Mouse (Mus musculus) adrenal gland, postnatal 36 days (tissue): ENCODE data around the gene Fam187a. TPM values are rescaled to one million over a fixed set of nuclear protein-coding genes. Genes with fewer than 3 reads are reported as not detected.

Source experiments
- DNase-seq, 2 experiments: peaks; one replicate each; pipeline ENCODE4 v3.0.0; 2021; ENCODE audit warnings: mixed read lengths in 1 of 2
- long read RNA-seq, 2 experiments: library from polyadenylated mRNA; stranded (forward); transcript quantifications; one replicate each; pipeline ENCODE4 v2.0.0; 2021; ENCODE audit warnings: borderline sequencing depth in 2 of 2
- total RNA-seq, 2 experiments: library from RNA; stranded (reverse); gene quantifications; 2 replicates each; pipeline ENCODE4 v1.2.3; 2021

Fam187a gene
- not detected for total RNA-seq
- long read RNA-seq, experiment 1, result 0 reads
- long read RNA-seq, experiment 2, result 0 reads

GRCm38 (mm10) chr11:102884616-102885219 lies at the start of gene Fam187a:
Gene Fam187a, plus strand, starts transcription at chr11:102885169.
- no peak for DNase-seq

DNA sequence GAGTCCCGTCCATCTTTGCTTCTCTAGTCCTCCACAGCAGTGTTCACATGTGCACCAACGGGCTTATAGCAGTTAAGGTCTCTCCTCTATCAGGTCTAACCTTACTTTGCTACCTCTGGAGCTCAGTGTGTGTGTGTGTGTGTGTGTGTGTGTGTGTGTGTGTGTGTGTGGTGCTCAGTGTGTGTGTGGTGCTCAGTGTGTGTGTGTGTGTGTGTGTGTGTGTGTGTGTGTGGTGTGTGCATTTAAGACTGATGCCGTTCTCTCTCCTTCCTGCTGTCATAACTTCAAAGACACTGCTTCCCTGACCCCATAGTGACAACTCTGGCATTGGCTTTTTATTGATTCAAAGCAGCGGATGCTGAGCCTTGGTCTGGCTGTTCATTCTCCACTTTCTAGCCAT lies 49.4 kb upstream of the Fam187a start, which contains the start of gene Higd1b:
TSS of gene Higd1b (plus strand) at position 301 of the 400 bp plus-strand sequence.
- DNase-seq, result no peak

DNA sequence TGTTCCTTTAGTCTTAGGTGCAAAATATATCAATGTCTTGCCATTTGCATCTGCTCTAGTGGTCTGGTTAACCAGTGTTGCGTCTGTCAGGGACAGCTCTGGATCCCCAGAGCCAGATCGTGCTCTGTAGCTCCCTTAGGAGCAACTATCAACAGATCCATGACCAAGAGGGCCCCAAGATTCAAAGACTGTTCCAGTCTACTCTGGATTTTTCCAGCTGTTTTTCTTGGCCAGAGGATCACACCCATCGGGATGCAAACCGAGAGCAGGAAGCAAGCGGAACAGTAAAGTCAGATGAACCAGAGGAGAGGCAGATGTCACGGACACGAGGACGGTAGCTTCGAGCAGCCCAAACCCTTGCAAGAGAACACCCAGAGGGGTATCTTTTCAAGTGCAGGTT lies 48.8 kb upstream of the Fam187a start:
- no peak for DNase-seq

DNA sequence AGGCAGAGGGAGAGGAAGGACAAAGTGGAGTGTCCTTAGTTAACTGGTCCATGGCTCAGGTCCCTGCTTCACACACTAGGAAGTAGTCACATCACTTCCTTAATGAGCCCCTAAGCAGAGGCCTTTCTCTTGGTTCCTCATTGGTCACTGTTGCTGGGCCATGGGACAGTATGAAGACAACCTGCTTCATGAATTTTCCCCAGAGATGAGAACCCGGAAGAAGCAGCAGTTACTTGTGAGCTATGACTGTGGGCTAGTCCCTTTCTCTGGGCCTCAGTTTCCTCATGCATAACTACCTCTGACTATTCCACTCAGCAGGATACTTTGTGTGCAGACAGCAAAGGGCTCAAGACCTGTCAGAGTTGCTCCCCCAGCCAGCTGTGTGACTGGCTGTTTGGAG lies 47.6 kb upstream of the Fam187a start:
- no peak for DNase-seq

DNA sequence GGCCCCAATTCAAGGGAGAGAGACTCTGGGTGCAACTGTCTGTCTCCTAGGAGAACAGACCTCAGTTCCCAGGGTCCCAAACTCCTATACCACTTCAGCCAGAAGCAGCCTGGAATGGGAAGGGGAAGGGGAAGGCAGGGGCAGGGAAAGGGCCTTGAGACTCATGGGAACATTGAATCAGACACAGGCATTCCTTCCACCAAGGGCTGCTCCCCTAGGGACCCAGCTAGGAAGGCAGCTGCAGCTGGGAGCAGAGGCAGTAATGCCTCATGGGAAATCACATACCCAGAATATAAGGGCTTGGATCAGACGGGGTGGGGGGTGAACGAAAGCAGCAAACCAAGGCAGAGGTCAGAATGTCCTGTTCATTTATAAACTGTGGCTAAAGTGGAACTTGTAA lies 46.8 kb upstream of the Fam187a start:
- peak in 1 of 2 experiments; percentile 28 for DNase-seq

- DNase-seq, result no peak
Measured at GRCm38 (mm10) chr11:102838616-102839150, 46.3 kb upstream of the Fam187a start.

DNA sequence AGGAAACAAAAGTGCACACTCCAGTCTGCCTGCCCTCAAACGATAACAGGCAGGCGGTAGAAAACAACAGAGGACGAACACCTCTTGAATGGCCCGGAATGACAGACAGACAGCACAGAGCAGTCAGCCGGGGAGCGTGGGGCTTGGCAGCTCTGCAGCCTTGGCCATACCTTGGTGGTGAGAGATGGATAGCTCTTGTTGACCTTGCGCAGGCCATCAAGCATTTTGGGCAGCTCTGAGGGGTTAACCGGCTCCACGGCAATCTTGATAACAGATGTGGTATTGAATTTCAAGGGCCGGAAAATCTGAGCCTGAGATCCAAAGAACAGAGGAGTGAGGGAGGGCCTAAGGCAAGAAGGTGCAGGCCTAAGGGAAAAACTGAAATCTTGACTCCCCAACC lies 39.0 kb upstream of the Fam187a start:
- DNase-seq, result peak; percentile 32 to 40

DNA sequence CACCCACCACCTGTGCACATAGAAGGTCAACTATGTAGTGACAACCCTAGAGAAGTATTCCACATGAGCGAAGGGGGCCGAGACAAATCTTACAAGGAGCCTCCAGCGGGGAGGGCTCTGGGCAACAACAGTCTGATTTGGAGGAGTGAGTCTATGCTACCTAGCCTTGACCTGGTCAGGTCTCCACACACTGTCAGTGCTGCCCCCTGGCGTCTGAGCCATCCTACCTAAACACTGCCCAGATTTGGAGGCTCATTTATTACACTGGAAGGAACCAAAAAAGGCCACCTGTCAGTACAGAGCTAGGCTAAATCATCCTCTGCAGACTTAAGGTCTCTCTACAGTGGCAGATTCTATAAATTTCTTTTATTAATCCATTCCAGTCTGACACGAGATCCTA lies 33.1 kb upstream of the Fam187a start:
- DNase-seq, result peak; percentile 85 to 91

- no peak for DNase-seq
Measured at GRCm38 (mm10) chr11:102853760-102854159, 31.2 kb upstream of the Fam187a start.

DNA sequence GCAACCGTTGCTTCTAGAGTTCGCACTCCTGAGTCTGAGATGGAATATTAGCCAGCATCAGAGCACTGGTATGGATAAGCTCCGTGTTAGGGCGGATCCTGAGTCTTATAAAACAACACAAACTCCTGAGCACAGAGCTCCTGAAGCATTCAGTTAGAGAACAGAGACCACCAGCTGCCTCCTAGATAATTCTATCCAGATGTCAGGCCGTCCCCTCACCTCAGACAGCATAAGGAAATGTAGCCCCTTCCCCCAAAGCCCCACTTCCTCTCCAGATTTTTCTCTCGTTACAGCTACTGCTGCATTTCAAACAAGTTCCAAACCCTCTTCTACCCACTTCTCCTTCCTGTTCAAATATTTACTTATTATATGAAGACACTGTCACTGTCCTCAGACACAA lies 29.0 kb upstream of the Fam187a start:
- no peak for DNase-seq

GRCm38 (mm10) chr11:102858951-102859350 lies 26.0 kb upstream of the Fam187a start:
- no peak for DNase-seq

DNA sequence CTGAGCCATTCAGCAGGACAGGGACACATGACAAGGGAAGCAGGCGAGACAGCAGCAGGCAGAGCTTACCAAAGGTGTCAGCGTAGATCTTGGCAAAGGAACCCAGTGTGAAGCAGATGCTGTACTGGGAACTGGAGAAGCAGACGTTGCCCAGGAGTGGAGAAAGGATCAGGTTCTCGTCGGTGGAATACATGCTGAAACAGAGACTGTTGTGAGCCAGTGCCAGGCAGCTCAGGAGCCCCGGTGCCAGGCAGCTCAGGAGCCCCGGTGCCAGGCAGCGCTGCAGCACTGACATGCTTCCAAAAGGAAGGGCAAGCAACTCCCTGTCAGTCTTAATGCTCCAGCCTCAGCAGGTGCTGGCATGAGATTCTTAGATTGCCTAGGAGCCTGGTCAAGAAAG lies 25.0 kb upstream of the Fam187a start:
- DNase-seq, result no peak

DNA sequence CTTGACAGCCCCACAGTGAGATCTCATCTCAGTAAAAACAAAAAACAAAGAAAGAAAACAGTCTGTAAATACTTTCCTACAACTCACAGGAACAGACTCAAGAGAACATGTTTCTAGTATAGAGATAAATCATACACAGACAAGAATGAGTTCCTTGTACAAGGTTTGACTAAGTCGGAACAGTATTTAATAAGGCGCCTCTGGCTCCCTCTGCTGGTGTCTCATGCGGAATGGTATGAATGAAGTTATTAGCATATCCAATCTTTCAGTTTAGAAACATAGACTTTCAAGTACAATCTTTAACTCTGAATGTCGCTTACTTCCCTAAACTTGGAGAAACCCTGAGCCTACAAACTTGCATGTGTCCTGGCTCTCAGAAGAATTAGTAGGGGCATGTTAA lies 20.7 kb upstream of the Fam187a start:
- DNase-seq, result peak; percentile 74 to 81

DNA sequence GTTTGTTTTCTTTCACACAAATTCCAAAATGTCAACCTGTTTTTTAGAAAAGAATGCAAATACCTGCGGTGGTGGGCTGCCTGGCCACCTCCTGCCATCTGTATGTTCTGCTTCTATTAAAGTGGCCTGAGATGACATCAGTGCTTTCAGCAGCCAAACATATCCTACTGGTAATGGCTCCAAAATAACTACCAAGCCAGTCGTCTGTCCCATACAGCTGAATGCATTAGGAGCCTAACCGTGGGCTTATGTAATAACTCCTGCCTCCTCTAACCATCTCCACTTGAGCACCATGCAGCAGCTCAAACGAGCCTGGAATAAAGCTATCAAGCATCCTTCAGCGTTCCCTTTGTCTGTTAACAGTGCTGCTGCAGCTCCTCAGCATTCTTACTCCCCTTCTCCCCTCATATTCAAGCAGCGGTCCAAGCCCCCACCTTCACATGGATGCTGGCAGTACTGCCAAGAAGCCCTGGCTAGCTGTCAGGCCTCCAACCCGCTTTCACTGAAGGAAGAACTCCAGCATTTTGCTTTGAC lies 10.1 kb upstream of the Fam187a start:
- DNase-seq, result no peak

DNA sequence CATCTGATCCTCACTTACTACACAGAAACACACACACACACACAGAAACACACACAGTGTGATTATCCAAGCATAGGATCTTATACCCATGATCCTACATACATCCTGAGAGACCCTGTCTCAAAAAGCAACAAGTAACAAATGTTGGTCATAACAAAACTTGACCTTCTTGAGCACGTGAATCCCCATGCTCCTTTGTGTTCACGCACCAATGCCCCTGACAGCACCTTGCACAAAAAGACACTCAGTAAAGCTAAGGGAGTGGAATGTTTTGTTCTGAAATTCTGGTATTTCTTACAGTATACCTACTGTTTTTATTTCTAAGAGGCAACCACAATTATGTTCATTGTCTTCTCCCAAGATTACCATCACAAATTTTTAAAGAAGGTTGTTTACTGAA lies 5.4 kb upstream of the Fam187a start:
- DNase-seq, result no peak

- DNase-seq, result peak; percentile 93
Measured at GRCm38 (mm10) chr11:102880585-102881313, 4.2 kb upstream of the Fam187a start, which contains the start of the genes Eftud2 and Ccdc103. Gene Eftud2, minus strand, starts transcription at chr11:102880985. Gene Ccdc103, plus strand, starts transcription at chr11:102881204.

GRCm38 (mm10) chr11:102881314-102882198 lies 3.4 kb upstream of the Fam187a start:
- DNase-seq, result no peak

GRCm38 (mm10) chr11:102887433-102887832 lies 2.5 kb downstream of the Fam187a start:
- DNase-seq, result no peak

- no peak for DNase-seq
Measured at GRCm38 (mm10) chr11:102888135-102888534, 3.2 kb downstream of the Fam187a start.

- no peak for DNase-seq
Measured at GRCm38 (mm10) chr11:102890096-102890495, 5.1 kb downstream of the Fam187a start.

DNA sequence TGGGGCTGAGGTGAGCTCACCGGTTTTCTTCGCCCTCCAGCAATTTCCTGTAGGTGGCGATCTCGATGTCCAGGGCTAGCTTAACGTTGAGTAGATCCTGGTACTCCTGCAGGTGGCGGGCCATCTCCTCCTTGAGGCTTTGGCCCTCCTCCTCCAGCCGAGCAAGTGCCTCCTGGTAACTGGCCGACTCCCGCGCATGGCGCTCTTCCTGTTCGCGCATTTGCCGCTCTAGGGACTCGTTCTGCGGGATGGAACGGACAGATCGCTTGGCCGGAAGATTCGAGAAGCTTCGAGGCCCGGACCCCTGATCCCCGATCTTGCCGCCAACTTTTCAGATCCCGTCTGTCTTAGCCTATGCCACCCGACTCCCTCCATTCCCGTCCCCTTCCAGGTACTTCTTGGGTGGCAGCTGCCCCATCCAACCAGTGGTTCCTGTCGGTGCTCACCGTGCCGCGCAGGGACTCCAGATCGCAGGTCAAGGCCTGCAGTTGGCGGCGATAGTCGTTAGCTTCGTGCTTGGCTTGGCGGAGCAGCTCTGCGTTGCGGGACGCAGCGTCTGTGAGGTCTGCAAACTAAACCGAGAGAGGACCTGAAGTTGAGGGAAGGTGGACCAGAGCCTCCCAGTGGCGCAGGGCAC lies 8.2 kb downstream of the Fam187a start:
- DNase-seq, result peak; percentile 69 to 74
